Mouse (Mus musculus) frontal cortex, postnatal 36 days (tissue): ENCODE measurements around the gene Adamts4.
"Not testable (repeated sequence)": the region's sequence is repeated elsewhere in the genome, so short reads cannot be mapped to it uniquely, and the experiment has no call there.

Experiments
- DNase-seq, 2 experiments: peaks; one replicate each; pipeline ENCODE4 v3.0.0; 2022; ENCODE audit warnings: low spot score in 2 of 2

The Adamts4 gene

DNA sequence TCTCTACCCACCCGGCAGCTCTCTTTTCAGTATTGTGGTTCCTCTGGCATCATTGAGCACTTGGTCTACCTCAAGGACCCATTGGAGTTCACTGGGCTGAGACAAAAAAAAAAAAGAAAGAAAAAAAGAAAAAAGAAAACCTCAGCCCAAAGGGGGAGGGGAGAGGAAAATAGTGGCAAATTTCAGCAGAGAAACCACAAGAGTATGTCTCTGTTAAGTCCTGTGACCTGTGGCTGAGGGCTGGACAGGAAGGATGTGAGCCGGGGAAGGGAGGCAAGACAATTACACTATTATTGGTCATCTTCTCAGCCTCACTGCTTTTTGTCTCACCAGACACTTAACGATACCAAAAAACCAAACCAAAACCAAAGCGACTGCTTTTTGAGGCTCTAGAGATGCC lies 18.4 kb upstream of the Adamts4 start:
- DNase-seq = no peak

DNA sequence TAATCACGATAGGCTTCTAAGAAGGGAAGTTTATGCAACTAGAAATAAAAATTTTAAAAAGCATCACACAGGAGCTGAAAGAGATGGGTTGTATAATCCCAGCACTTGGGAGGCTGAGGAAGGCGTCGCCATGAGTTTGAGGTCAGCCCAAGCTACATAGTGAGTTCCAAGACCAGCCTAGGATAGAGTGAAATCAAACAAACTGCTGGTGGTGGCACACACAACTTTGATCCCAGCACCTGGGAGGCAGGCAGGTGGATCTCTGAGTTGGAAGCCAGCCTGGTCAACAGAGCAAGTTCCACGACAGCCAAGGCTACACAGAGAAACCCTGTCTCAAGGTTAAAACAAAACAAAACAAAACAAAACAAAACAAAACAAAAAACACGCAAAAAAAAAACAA lies 17.9 kb upstream of the Adamts4 start:
- DNase-seq = no peak

DNA sequence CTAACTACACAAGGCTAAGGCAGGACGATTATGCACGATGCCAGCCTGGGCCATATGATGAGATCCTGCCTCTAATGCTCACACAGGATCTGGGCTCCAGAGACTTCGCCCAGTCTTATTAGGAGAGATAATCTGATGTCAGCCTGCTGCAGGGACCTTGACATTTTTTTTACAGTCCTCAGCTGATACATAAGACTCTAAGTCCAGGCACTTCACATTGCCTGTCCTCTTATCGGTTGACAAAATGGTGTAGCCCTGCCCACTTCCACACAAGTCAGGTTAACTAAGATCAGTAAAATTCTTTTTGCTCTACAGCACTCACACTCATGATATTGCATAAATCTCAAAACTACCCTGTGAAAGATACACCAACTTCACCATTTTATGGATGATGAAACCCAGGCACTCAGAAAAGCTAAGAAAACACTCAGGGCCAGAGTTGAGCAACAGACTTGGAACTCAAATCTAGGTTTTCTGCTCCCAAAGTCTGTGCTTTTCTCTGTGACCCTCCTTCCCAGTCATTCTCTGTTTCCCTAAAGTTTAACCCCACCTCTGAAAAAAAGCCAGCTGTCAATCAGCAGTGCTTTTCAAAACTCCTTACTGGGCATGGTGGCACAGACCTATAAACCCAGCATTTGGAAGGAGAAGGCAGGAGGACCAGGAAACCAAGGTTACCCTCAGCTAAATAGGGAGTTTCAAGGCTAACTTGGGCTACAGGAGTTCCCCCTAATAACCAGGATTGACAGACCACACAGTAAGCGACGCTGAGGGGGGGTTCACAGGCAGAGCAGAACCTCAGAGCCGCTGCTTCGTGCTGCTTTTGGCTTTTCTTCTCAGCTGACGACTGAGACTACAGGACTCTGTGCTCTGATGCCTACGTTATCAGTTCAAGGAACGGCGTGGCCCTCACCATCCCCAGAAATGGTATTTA lies 17.2 kb upstream of the Adamts4 start:
- DNase-seq = no peak

DNA sequence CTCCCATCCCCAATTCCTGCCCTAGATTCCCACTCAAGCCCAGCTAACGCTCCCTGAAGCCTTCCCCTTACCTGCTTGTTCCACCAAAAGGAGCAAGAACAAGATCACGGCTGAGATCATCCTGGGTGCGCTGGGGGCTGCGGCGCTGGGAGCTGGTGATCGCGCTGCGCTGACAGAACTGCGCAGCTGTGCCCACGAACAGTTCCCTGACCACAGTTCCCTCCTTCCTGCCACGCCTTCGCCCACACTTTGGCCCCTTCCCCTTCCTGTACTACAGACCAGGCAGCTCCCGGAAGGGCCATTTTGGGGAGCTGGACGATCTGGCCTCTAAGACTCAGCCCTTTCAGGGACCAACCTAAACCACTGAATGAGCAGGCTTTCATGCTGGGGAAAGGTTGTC lies 16.1 kb upstream of the Adamts4 start, which contains the start of gene Fcer1g:
Gene Fcer1g, minus strand, starts transcription at position 240 of the 400 bp plus-strand sequence.
- no peak for DNase-seq

DNA sequence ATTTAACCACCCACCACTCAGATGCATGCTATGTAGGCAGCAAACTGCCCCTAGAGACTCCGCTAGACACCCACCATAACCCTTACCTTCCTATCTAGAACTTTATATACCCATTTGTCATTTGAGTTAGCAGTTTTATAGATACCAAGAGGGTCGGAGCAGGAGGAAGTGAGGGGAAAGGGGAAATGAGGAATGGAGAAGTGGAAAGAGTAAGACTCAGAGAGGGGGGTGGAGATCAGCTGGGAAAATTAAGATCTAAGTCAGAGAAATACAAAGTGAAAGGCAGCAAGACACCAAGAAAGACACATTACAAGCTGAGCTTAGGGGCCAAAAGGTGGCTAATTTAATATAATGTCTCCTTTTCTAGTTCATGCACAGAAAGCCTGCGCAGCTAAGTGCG lies 15.7 kb upstream of the Adamts4 start:
- DNase-seq = no peak

DNA sequence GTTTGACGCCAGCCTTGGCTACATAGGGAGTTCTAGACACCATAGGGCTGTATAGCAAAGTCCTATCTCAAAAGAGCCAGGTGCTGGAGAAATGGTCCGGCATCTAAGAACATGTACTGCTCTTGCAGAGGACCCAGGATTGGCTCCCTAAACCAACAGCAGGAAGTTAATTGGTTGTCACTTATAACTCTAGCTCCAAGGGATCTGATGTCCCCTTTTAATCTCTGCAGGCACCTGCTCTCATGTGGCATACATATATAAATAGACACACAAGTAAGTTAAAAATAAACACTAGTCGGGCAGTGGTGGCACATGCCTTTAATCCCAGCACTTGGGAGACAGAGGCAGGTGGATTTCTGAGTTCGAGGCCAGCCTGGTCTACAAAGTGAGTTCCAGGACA lies 14.4 kb upstream of the Adamts4 start:
- no peak for DNase-seq

DNA sequence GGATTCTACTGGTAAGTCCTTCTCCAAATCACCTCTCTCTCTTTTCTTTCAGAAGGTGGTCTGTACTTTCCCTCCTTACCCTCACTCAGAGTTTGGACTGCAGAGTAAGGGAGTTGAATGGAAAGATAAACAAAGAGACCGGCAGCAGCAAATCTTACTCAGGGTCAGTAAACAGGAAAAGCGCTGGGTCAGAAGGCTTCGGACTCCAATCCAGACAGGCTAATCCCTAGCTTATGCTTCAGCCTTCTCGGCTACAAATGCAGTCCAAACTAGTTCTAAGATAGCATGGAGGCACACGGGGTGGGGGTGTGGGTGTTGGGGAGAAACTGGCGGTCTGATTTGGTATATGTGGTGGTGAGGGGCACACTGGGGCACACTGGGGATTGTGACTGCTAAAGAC lies 12.8 kb upstream of the Adamts4 start:
- no peak for DNase-seq

DNA sequence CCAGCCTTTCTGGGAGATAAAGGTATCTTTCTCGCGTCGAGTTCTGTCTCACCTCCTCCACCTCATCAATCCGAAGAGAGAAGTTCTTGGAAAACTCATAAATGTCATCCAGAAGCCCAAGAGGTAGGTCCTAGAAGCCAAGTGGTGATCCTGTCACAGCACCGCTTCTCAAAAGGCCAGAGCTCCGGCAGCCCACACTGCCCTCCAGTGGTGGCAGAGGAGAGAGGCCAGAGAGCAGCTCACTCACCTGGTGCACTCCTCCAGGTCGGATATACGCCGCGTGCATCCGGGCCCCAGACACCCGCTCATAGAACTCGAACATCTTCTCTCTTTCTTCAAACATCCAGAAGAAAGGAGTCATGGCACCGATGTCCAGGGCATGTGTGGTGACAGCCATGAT lies 11.8 kb upstream of the Adamts4 start:
- DNase-seq = peak in 1 of 2 experiments; percentile 49

DNA sequence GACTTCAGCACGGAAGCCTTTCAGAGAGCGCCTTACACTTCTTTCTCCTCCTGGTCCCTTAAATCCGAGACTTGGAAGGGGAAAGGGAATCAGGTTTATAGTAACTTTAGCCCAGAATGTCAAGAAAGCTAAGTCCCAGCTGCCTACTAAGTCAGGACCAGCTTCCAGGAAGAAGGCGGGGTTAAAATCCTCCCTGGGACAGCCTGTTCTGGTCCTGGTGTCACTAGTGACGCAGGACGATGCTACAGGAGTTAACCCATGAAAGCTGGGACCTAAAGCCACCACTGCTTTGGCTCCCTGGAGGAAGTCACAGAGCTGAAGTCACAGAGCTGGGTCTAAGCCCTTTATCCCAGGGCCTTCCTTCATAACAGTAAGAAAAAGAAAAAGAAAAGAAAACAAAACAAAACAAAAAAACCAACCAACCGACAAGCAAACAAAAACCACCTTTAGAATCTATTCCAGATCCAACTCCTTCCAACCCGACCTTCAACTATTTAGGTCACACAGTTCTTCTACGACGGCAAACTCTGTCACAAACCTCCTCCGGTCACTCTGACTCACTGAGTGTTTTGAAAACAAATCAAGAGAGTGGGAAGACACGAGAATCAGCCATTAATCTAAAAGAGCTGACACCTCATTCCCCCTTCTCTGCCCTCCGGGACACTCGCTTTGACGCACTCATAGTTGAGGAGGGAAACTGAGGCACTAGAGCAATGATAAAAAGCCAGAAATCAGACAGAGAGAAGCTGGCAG lies 10.1 kb upstream of the Adamts4 start:
- DNase-seq = no peak

DNA sequence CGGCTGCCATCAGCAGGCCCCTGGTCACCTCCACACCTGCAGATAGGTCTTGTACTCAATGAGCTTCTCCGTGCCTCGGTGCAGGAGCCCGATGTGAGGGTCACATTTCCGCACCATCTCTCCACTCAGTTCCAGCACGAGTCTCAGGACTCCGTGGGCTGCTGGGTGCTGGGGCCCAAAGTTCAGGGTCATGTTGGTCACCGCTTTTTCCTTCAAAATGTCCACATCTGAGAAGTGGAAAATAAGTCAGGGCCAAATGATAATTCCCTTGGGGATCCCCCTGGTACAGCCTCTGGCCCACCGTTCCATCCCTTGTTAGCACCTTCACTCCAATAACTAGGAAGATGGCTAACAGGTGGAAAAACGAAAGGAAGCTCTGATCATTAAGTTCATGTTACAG lies 9.3 kb upstream of the Adamts4 start:
- no peak for DNase-seq

DNA sequence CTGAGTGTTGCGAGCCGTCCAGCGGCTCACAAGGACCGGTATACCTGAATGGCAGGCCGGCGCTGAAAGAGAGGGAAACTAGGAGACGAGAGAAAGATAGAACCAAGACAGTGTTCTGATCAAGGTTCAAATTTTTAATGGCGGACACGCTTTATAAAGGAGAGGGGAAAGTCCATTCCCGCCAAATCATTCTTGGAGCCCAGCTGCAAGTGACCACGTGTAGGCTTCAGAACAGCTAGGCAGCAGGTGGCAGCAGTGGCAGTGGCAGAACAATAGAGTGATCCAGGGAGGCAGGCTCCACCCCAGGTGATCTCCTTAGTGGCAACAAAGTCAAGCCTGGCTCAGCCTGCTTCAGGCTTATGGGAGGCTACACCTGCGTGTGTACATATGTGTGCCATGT lies 8.3 kb upstream of the Adamts4 start:
- not testable (repeated sequence) for DNase-seq

DNA sequence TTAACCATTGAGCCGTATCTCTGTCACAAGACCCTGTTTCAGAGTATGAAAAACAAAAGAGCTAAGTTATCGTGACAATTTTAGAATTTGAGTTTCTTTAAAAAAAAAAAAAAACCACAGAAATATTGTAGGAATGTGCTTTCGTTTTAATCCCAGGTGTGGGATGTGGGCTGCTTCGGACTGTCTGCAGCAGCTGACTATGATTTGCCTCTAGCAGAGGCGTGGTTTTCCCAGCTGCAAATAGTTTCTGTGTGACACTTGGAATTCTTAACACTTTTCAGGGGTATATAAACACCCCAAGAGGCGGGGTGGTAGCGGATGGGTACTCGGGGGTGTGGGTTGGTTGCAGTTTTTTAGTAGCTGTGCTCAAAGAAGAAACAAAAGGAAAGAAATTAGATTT lies 4.9 kb upstream of the Adamts4 start:
- DNase-seq = no peak

DNA sequence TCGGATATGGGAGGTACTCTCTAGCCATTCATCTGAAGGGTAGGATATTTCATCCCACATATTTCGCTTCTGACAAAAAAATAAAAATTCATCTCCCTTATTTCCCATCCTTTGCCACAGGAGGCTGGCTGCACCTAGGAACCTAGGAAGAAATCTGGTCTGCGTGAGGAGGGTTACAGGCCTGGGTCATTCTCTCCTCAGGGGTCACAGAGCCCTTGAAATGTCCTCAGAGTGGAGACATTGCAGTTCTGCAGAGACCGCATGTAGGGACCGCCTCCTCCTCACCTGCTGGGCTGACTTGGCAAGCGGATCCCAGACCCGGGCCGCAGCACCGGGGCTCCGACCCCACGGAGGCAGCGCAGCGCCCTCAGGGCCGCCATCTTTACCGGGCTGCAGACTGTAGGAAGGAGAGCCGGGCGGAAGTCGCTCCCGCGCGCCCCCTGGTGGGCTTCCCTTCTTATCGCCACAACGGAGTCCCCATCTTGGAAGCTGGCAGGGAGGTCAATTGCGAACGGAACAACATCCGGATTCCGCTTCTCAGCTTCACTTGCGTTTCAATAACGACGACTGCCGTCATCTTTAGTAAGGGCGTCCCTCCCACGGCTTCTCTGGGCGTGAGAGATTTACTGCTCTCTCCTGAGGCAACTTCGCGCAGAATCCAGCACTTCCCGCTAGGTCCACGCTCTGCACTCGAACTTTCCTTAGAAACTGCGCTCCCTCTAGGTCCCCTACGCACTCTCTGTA lies 3.3 kb upstream of the Adamts4 start:
- DNase-seq = peak; percentile 96 to 98

DNA sequence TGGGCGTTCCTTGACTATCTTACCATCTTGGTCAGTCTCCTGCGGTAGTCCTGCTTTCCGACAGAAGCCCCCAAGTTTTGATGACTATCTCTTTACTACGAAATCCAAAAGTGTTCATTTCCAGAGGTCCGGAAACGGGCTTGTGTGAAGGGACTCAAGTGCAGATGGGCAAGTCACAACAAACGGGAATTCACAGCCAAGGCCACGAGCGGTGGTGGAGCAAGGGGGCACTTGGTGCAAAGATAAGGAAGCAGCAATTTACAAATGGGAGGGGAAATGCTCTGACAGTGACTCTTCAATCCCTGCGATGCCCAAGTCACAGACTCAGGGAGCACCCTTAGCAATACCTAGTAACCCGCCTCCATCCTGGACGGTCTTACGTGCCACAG lies 2.8 kb upstream of the Adamts4 start:
- no peak for DNase-seq

DNA sequence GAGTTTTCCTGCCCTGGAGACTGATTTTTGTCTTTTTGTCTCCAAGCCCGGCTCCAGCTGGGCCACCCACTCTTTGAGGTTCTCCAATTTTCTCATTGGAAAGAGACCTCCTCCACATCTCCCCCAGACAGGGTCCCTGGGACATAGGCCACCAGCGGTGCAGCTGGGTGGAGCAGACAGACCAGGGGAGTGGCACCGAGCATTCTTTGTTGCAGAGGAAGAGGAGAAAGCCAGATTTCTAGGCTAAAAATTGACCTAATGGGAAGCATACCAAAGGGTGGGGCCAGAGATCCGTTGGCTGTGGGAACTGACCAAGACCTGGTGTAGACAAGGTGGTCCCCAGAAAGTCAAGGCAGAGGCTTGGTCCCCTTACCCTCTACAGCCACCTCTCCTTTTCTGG lies 2.3 kb upstream of the Adamts4 start:
- DNase-seq = no peak

DNA sequence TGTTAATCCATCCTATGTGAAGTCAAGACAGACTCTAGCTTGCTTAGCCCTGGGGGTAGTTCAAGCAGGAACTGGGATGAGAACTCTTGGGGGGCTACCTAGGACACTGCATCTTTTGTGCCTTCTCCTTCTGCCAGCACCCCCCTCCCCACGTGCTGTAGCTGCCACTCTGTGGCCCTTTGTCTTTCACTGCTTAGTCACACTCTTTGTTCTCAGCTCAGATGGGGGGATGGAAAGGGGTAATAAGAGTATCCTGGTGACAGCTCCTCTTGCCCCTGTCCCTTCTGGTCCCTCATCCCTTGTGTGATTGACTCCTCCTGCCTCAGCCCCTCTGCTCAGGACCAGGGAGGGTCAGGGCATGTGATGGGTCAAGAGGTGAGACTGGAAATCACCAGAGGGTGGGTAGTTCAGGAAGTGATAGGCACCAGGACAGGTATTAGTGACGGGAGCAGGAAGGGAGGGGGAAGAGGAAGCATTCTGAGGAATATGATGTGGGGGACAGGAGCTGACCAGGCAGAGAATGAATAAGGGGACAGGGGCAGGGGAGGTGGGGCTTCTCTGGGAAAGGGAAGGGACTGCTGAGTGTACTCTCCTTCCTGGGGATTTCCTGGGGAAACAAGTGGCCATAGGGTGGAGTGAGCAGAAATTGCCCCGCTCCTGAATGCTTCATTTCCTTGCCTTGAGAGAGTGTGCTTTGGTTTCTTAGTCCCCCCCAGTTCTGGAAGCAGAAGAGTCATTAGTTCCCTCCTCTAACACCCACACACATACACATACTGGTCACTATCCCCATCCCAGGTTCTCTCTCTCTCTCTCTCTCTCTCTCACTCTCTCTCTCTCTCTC lies 1.6 kb upstream of the Adamts4 start:
- no peak for DNase-seq

DNA sequence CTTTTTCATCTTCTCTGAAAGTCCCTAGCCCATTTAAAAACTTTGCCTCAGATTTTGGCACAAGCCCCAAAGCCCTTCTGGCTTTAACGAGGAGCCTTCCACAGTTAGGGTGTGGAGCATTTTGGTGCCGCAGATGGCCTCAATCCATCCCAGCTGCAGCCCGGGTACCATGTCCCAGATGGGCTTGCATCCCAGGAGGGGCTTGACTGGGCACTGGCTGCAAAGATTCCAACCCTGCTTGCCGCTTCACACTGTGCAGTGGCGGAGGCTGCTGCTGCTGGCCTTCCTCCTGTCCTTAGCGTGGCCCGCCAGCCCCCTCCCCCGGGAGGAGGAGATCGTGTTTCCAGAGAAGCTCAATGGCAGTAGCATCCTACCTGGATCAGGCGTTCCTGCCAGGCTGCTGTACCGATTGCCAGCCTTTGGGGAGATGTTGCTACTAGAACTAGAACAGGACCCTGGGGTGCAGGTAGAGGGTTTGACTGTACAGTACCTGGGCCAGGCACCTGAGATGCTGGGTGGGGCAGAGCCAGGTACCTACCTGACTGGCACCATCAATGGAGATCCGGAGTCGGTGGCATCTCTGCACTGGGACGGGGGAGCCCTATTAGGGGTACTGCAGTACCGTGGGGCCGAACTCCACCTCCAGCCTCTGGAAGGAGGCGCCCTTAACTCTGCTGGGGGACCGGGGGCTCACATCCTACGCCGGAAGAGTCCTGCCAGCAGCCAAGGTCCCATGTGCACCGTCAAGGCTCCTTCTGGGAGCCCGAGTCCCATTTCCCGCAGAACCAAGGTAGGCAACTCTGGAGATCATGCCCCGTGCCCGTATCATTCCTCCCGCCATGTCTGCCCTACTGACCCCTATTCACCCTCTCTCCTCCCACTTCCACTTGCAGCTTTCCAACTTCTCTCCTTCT lies 716 bp downstream of the Adamts4 start, which contains the start of gene Ndufs2:
Gene Ndufs2, minus strand, starts transcription at position 709 of the 914 bp plus-strand sequence.
- DNase-seq = no peak

DNA sequence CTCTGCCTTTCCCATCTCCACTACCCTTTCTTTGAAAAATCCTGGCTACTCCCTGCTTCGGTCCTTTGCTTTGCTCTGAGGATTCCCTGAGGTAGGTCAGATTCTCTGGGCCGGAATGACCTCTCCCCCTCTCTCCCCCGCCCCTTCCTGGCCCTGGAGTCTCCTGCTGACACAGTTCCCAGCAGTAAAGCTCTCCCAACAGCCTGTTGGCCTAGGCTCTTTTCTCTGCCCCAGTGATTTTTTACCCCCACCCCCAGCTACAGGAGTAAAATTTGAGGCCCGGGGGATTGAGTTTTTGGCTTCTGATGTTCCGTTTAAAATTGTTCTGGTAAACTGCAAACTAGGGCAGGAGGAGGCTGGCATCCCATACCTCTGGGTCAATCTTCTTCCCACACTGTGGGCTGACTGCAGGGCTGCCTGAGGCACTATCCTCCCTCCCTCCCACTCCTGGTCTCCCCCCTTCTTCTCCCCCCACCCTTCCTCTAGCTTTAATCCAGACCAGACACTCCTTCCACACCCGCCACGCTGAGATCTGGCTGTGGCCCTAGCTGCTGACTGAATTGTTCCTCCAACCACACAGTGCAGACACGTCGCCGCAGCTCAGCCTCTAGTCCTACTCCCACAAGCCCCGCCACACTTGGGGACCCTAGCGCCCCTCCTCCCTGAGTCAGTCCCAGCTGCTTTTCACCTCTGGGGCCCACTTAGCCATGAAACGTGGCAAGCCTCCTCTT lies 1.5 kb downstream of the Adamts4 start:
- DNase-seq = no peak

DNA sequence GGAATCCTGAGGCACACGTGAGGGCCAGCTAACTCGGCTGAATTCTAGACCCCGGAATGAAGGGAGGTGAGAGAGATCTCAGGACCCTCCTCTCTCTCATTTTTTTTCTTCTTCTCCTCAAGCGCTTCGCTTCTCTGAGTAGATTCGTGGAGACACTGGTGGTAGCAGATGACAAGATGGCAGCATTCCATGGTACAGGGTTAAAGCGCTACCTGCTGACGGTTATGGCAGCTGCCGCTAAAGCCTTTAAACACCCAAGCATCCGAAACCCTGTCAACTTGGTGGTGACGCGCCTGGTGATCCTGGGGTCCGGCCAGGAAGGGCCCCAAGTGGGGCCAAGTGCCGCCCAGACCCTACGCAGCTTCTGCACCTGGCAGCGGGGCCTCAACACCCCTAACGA lies 2.2 kb downstream of the Adamts4 start:
- no peak for DNase-seq
